Mouse (Mus musculus): ENCODE data around the gene Cryga.
A peak's percentile ranks its signal among the peaks of the same experiment; 100 is the strongest.
"Not testable (repeated sequence)": the region's sequence is repeated elsewhere in the genome, so short reads cannot be mapped to it uniquely, and the experiment has no call there.

Cryga gene

GRCm38 (mm10) chr1:65090370-65090769 is 12.8 kb downstream of the Cryga start:
- peak; percentile 63 for DNase-seq (ENCODE audit: low spot score)

GRCm38 (mm10) chr1:65088567-65089356 is 14.4 kb downstream of the Cryga start:
- no peak for DNase-seq (ENCODE audit: low spot score)

- DNase-seq (ENCODE audit: low spot score), result no peak
Observed at GRCm38 (mm10) chr1:65082188-65082587, 21.0 kb downstream of the Cryga start, which contains the start of gene Crygb. Gene Crygb (minus strand): TSS chr1:65082288.

- no peak for DNase-seq (ENCODE audit: low spot score)
Observed at GRCm38 (mm10) chr1:65075607-65076006, 27.6 kb downstream of the Cryga start.

- no peak for DNase-seq (ENCODE audit: low spot score)
Observed at GRCm38 (mm10) chr1:65073589-65073988, 29.6 kb downstream of the Cryga start, which contains the start of gene Crygc. Gene Crygc (minus strand): TSS chr1:65073689.

- DNase-seq (ENCODE audit: low spot score), result no peak
Observed at GRCm38 (mm10) chr1:65067842-65068241, 35.3 kb downstream of the Cryga start.

GRCm38 (mm10) chr1:65064201-65064600 is 39.0 kb downstream of the Cryga start:
- no peak for DNase-seq (ENCODE audit: low spot score)

- no peak for DNase-seq (ENCODE audit: low spot score)
Observed at GRCm38 (mm10) chr1:65063352-65063751, 39.8 kb downstream of the Cryga start, which contains the start of gene Crygd. Gene Crygd (minus strand): TSS chr1:65063452.

GRCm38 (mm10) chr1:65052140-65052539 is 51.0 kb downstream of the Cryga start:
- no peak for DNase-seq (ENCODE audit: low spot score)

GRCm38 (mm10) chr1:65051696-65052095 is 51.5 kb downstream of the Cryga start:
- DNase-seq (ENCODE audit: low spot score), result no peak

GRCm38 (mm10) chr1:65050952-65051351 is 52.2 kb downstream of the Cryga start, which contains the start of gene Cryge:
Gene Cryge (minus strand): TSS chr1:65051149.
- DNase-seq (ENCODE audit: low spot score), result not testable (repeated sequence)
